Mouse (Mus musculus) megakaryocyte, embryonic 14.5 days (primary cell): ENCODE data around the gene Tcea2.

Experiments
- FLI1 ChIP-seq: IDR thresholded peaks from 2 replicates; pipeline ENCODE4 v1.6.1; 2012; ENCODE audit warnings: low read length, inconsistent platforms, mixed read lengths
- GATA1 ChIP-seq: IDR thresholded peaks from 3 replicates; pipeline ENCODE4 v1.6.1; 2012; ENCODE audit warnings: mixed read lengths, low read length, inconsistent platforms, borderline replicate concordance

DNA sequence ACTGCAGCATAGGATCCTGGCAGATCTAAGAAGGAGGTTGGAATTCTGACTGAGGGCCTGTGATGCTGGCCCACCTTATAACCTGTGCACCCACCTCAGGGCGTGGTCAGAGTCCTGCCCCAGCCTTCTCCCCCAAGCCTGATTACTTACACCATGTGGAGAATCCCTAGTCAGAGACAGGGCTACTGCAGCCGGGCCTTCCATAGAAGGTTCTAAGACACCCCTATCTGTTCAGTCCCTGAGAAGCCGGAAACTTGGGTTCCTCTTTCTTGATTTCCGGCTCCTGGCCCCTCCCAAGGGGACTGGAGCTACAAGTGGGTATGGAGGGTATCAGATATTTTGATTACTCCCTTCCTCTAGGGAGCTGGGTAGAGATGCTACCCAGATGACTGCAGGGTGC is 11.5 kb downstream of the Tcea2 start:
- no peak for TF ChIP-seq FLI1
- no peak for TF ChIP-seq GATA1
